Mouse (Mus musculus) spleen, postnatal 10 days (tissue): ENCODE measurements around the gene Spag9.
"Not testable (repeated sequence)": the region's sequence is repeated elsewhere in the genome, so short reads cannot be mapped to it uniquely, and the experiment has no call there.

Experiments used
- DNase-seq, 2 experiments: peaks; one replicate each; pipeline ENCODE4 v3.0.0; 2021 to 2022; ENCODE audit warnings: low spot score in 2 of 2

Spag9 gene

GRCm38 (mm10) chr11:94047288-94047687 lies 51.4 kb downstream of the Spag9 start:
- no peak for DNase-seq

GRCm38 (mm10) chr11:94054176-94054575 lies 58.3 kb downstream of the Spag9 start:
- no peak for DNase-seq

- DNase-seq: no peak
Observed at GRCm38 (mm10) chr11:94054901-94055300, 59.0 kb downstream of the Spag9 start.

GRCm38 (mm10) chr11:94063941-94064340 lies 68.0 kb downstream of the Spag9 start:
- DNase-seq: no peak

- no peak for DNase-seq
Observed at GRCm38 (mm10) chr11:94070455-94070854, 74.6 kb downstream of the Spag9 start.

- peak in 1 of 2 experiments; percentile 21 for DNase-seq
Observed at GRCm38 (mm10) chr11:94073283-94073682, 77.4 kb downstream of the Spag9 start.

- DNase-seq: not testable (repeated sequence)
Observed at GRCm38 (mm10) chr11:94086966-94087365, 91.1 kb downstream of the Spag9 start.

GRCm38 (mm10) chr11:94090496-94090895 lies 94.6 kb downstream of the Spag9 start:
- DNase-seq: no peak

GRCm38 (mm10) chr11:94097489-94097888 lies 101.6 kb downstream of the Spag9 start:
- no peak for DNase-seq

- DNase-seq: no peak
Observed at GRCm38 (mm10) chr11:94098840-94099239, 102.9 kb downstream of the Spag9 start.

GRCm38 (mm10) chr11:94113795-94114194 lies 117.9 kb downstream of the Spag9 start:
- no peak for DNase-seq

GRCm38 (mm10) chr11:94115408-94115807 lies 119.5 kb downstream of the Spag9 start:
- no peak for DNase-seq

- no peak for DNase-seq
Observed at GRCm38 (mm10) chr11:94116655-94117054, 120.8 kb downstream of the Spag9 start.

- no peak for DNase-seq
Observed at GRCm38 (mm10) chr11:94117836-94118235, 121.9 kb downstream of the Spag9 start.

- DNase-seq: no peak
Observed at GRCm38 (mm10) chr11:94118612-94119011, 122.7 kb downstream of the Spag9 start.

- no peak for DNase-seq
Observed at GRCm38 (mm10) chr11:94120690-94121089, 124.8 kb downstream of the Spag9 start.

- DNase-seq: no peak
Observed at GRCm38 (mm10) chr11:94121501-94121900, 125.6 kb downstream of the Spag9 start.

- DNase-seq: no peak
Observed at GRCm38 (mm10) chr11:94122341-94123030, 126.6 kb downstream of the Spag9 start.

GRCm38 (mm10) chr11:94126701-94127100 lies 130.8 kb downstream of the Spag9 start:
- DNase-seq: no peak

GRCm38 (mm10) chr11:94127966-94128365 lies 132.1 kb downstream of the Spag9 start:
- peak; percentile 67 to 84 for DNase-seq

- no peak for DNase-seq
Observed at GRCm38 (mm10) chr11:94128506-94128905, 132.6 kb downstream of the Spag9 start.

GRCm38 (mm10) chr11:94129261-94130059 lies 133.6 kb downstream of the Spag9 start:
- DNase-seq: peak; percentile 29 to 67
